Mouse (Mus musculus) intestine, postnatal 0 days (tissue): ENCODE data around the gene Tead1. TPM values are rescaled to one million over a fixed set of nuclear protein-coding genes. Genes with fewer than 3 reads are reported as not detected.

Source experiments
- ATAC-seq: fragments of 200-750 bp; cut with Nextera tagmentation; 2 replicates; pipeline ENCODE4 v1.8.0; 2017; ENCODE audit warnings: mild to moderate bottlenecking, moderate TSS enrichment, moderate library complexity
- H3K27ac ChIP-seq: fragments of 300-500 bp; sonication (generic); 2 replicates; pipeline ENCODE4 v1.5.1; 2014; ENCODE audit warnings: mild to moderate bottlenecking, low read depth, low read length, moderate library complexity
- H3K27me3 ChIP-seq: fragments of 300-500 bp; sonication (generic); replicated peaks from 2 replicates; pipeline ENCODE4 v1.6.1; 2014; ENCODE audit warnings: low read length, mixed read lengths; ENCODE audit not compliant: control insufficient read depth, insufficient read depth
- H3K36me3 ChIP-seq: fragments of 300-500 bp; sonication (generic); 2 replicates; pipeline ENCODE4 v1.6.1; 2014; ENCODE audit warnings: mild to moderate bottlenecking, moderate library complexity; ENCODE audit not compliant: control insufficient read depth, insufficient read depth
- H3K4me1 ChIP-seq: fragments of 300-500 bp; sonication (generic); replicated peaks from 2 replicates; pipeline ENCODE4 v1.6.1; 2014; ENCODE audit warnings: antibody characterized with exemption, low read length, mixed read lengths; ENCODE audit not compliant: control insufficient read depth, insufficient read depth
- H3K4me2 ChIP-seq: fragments of 300-500 bp; sonication (generic); replicated peaks from 2 replicates; pipeline ENCODE4 v1.6.1; 2014; ENCODE audit warnings: low read depth, mild to moderate bottlenecking, moderate library complexity
- H3K4me3 ChIP-seq: fragments of 300-500 bp; sonication (generic); 2 replicates; pipeline ENCODE4 v1.5.1; 2014; ENCODE audit warnings: low read depth, low read length
- H3K9ac ChIP-seq: fragments of 300-500 bp; sonication (generic); 2 replicates; pipeline ENCODE4 v1.6.1; 2014; ENCODE audit warnings: mild to moderate bottlenecking, low read depth, low read length
- H3K9me3 ChIP-seq: fragments of 300-500 bp; sonication (generic); 2 replicates; pipeline ENCODE4 v1.6.1; 2016; ENCODE audit warnings: mixed run types; ENCODE audit not compliant: control insufficient read depth
- CTCF ChIP-seq: sonication (generic); IDR thresholded peaks from 2 replicates; pipeline ENCODE4 v1.5.1; 2016; ENCODE audit warnings: low read depth, mild to moderate bottlenecking, control low read depth, antibody characterized with exemption, moderate library complexity
- WGBS: fragments of 180-500 bp; shearing (Covaris S2); extraction: QIAGEN DNeasy Blood & Tissue Kit; methylation state at CpG from one replicate; pipeline ENCODE4 v1.1.7; 2014; 5-methylcytosine and 5-hydroxymethylcytosine counted together
- polyA plus RNA-seq: library from polyadenylated mRNA; unstranded; fragments of >200 nt; fragmentation: Nextera tagmentation; extraction: Ambion mirVana; gene quantifications from 2 replicates; pipeline ENCODE4 v1.2.1, GENCODE M21; 2015

The Tead1 gene
- polyA plus RNA-seq, 1 experiment from 2014 or later, result 7.4 TPM

GRCm38 (mm10) chr7:112836076-112836475 is 157.0 kb downstream of the Tead1 start:
- Histone ChIP-seq H3K9ac (no peak overlapping the region), H3K4me1 (no peaks in the 10 kb centered on the region; the same call in 1 of the 2 replicates), H3K27ac (no peak overlapping the region), H3K9me3 (no peaks in the 10 kb centered on the region), H3K4me2 (no peak overlapping the region), H3K27me3 (no peaks in the 10 kb centered on the region), H3K4me3 (no peak overlapping the region), H3K36me3 (no peaks in the 10 kb centered on the region)
- 94% methylated on average over 9 of the region's 9 CpGs for WGBS
- TF ChIP-seq CTCF, result no peak
- ATAC-seq, result no peak

GRCm38 (mm10) chr7:112838131-112838530 is 159.0 kb downstream of the Tead1 start:
- Histone ChIP-seq H3K27me3 (no peaks in the 10 kb centered on the region), H3K27ac (no peak overlapping the region), H3K36me3 (no peaks in the 10 kb centered on the region), H3K4me3 (no peak overlapping the region), H3K4me1 (no peaks in the 10 kb centered on the region), H3K9me3 (no peaks in the 10 kb centered on the region), H3K4me2 (no peak overlapping the region), H3K9ac (no peak overlapping the region)
- ATAC-seq, result no peak
- 85% methylated on average over 6 of the region's 6 CpGs for WGBS
- TF ChIP-seq CTCF, result no peak

- Histone ChIP-seq H3K4me3 (no peak overlapping the region), H3K27ac (no peak overlapping the region), H3K27me3 (no peaks in the 10 kb centered on the region), H3K4me2 (no peak overlapping the region), H3K4me1 (no peaks in the 10 kb centered on the region), H3K36me3 (no peaks in the 10 kb centered on the region), H3K9ac (no peak overlapping the region), H3K9me3 (no peaks in the 10 kb centered on the region)
- WGBS, result 68% methylated on average over 7 of the region's 7 CpGs
- TF ChIP-seq CTCF, result no peak
- no peak for ATAC-seq
Measured at GRCm38 (mm10) chr7:112840351-112840750, 161.2 kb downstream of the Tead1 start.

- H3K4me3 ChIP-seq, result no peak overlapping the region
- H3K4me2 ChIP-seq, result no peak overlapping the region
- H3K36me3 ChIP-seq, result no peaks in the 10 kb centered on the region
- no peaks in the 10 kb centered on the region for H3K27me3 ChIP-seq
- H3K27ac ChIP-seq, result no peak overlapping the region
- no peaks in the 10 kb centered on the region for H3K4me1 ChIP-seq
- ATAC-seq, result no peak
- no peak overlapping the region for H3K9ac ChIP-seq
- TF ChIP-seq CTCF, result no peak
- 70% methylated on average over 8 of the region's 8 CpGs for WGBS
- H3K9me3 ChIP-seq, result no peaks in the 10 kb centered on the region
Measured at GRCm38 (mm10) chr7:112840890-112841289, 161.8 kb downstream of the Tead1 start.

GRCm38 (mm10) chr7:112841484-112841883 is 162.4 kb downstream of the Tead1 start:
- H3K4me1 ChIP-seq, result no peaks in the 10 kb centered on the region
- ATAC-seq, result no peak
- no peaks in the 10 kb centered on the region for H3K36me3 ChIP-seq
- no peak for TF ChIP-seq CTCF
- H3K9ac ChIP-seq, result no peak overlapping the region
- H3K9me3 ChIP-seq, result no peaks in the 10 kb centered on the region
- no peaks in the 10 kb centered on the region for H3K27me3 ChIP-seq
- 37% methylated on average over 8 of the region's 8 CpGs for WGBS
- peak overlapping the region; percentile 16; the same call in 1 of the 2 replicates for H3K4me3 ChIP-seq
- peak overlapping the region; percentile 51 for H3K4me2 ChIP-seq
- no peak overlapping the region for H3K27ac ChIP-seq

- Histone ChIP-seq H3K9me3 (no peaks in the 10 kb centered on the region), H3K4me3 (peak overlapping the region; percentile 16; the same call in 1 of the 2 replicates), H3K36me3 (0 out of 2 replicates have a peak, but pooled peaks cover under 1% of the 10 kb centered on the region), H3K27me3 (no peaks in the 10 kb centered on the region), H3K27ac (no peak overlapping the region), H3K9ac (no peak overlapping the region), H3K4me1 (no peaks in the 10 kb centered on the region), H3K4me2 (peak overlapping the region; percentile 51)
- ATAC-seq, result 0 out of 2 replicates have a peak, but pooled peaks have one; percentile 25
- 20% methylated on average over 9 of the region's 9 CpGs for WGBS
- no peak for TF ChIP-seq CTCF
Measured at GRCm38 (mm10) chr7:112841886-112842285, 162.8 kb downstream of the Tead1 start.
